Mouse (Mus musculus) CD4-positive naive resting alpha-beta T cell, adult 76 days (primary cell): ENCODE results near the gene Rab5a. TPM values are rescaled to one million over a fixed set of nuclear protein-coding genes. Genes with fewer than 3 reads are reported as not detected.

Experiments
- total RNA-seq: library from RNA; stranded (reverse); gene quantifications from one replicate; pipeline ENCODE4 v1.2.4, GENCODE M21; 2023

Rab5a gene
- total RNA-seq: 120 TPM

GRCm38 (mm10) chr17:53478858-53479603 lies at the start of gene Rab5a:
Gene Rab5a (plus strand): TSS chr17:53479234.

GRCm38 (mm10) chr17:53462603-53463495 lies 16.2 kb upstream of the Rab5a start, which contains the start of gene Efhb:
Gene Efhb (minus strand): TSS chr17:53463321.

GRCm38 (mm10) chr17:53539351-53539750 lies 60.3 kb downstream of the Rab5a start, which contains the start of gene Pp2d1:
Gene Pp2d1 (minus strand): TSS chr17:53539451.

Other genes starting within 250 kb of the Rab5a start
- gene Efhb, start 15.9 kb upstream of the Rab5a start, total RNA-seq: 0.32 TPM
- gene Pp2d1, start 60.2 kb downstream of the Rab5a start, total RNA-seq: not detected
- gene Kat2b, start 87.6 kb downstream of the Rab5a start, total RNA-seq: 89.6 TPM
- gene Sgo1, start 210.1 kb downstream of the Rab5a start, total RNA-seq: 2.0 TPM